In genomic region chr5:115062566-115062965, GRCm38 (mm10) we compare ENCODE assay signal across 20 mouse cellular contexts. TPM values are rescaled to one million over a fixed set of nuclear protein-coding genes. Genes with fewer than 3 reads are reported as not detected.
"Had no signal": no experiment of that assay in that cellular context is flagged by ENCODE, and none has a peak within 500 bp of the region (broad histone marks: within the 10 kb centered on the region; RNA-seq: fewer than 3 reads in every experiment).

No protein-coding gene starts in this region.

- H3K27me3 ChIP-seq: kidney, embryonic 15.5 days; limb, embryonic 13.5 days; neural tube, embryonic 15.5 days had no signal

- DNase-seq: kidney, adult 2 months; kidney, postnatal 14 days; left cerebral cortex, postnatal 4 days; lung, embryonic 14.5 days; lung, postnatal 10 days; lung, postnatal 4 days; midbrain, embryonic 14.5 days; right cerebral cortex, adult 18-20 months; right cerebral cortex, postnatal 25 days; thymus, adult 18-20 months; thymus, postnatal 14 days had no signal

- H3K9ac ChIP-seq: kidney, embryonic 15.5 days; limb, embryonic 13.5 days; lung, embryonic 14.5 days; neural tube, embryonic 15.5 days had no signal

- H3K4me1 ChIP-seq: limb, embryonic 13.5 days; midbrain, embryonic 10.5 days had no signal

- H3K4me3 ChIP-seq: kidney, embryonic 15.5 days; limb, embryonic 13.5 days; midbrain, embryonic 10.5 days; myocyte; neural tube, embryonic 15.5 days had no signal

- H3K9me3 ChIP-seq: kidney, embryonic 15.5 days; limb, embryonic 13.5 days; midbrain, embryonic 10.5 days; neural tube, embryonic 15.5 days had no signal

- H3K27ac ChIP-seq: kidney, embryonic 15.5 days; limb, embryonic 13.5 days; midbrain, embryonic 10.5 days; neural tube, embryonic 15.5 days had no signal

RNA-seq across cellular contexts. Expression of gene Gm10401, which starts 35.5 kb away (rescaled TPM):
- total RNA-seq: left cerebral cortex, adult 18-20 months; left cerebral cortex, postnatal 10 days; left cerebral cortex, postnatal 4 days; liver, adult 2 months had no signal
- polyA plus RNA-seq: kidney, adult 2 months; small intestine, adult 2 months had no signal
